Mouse (Mus musculus) C2C12 (cell line): ENCODE measurements around the gene Phf21a.

Experiments used
- CEBPB ChIP-seq: IDR thresholded peaks from one replicate; pipeline ENCODE4 v1.6.1; 2011; ENCODE audit warnings: low read depth, mild to moderate bottlenecking, control low read depth, moderate library complexity
- CTCF ChIP-seq: IDR thresholded peaks from one replicate; pipeline ENCODE4 v1.5.1; 2011; ENCODE audit not compliant: control insufficient read depth, insufficient read depth, insufficient read length
- MAX ChIP-seq: IDR thresholded peaks from one replicate; pipeline ENCODE4 v1.6.1; 2011; ENCODE audit warnings: mild to moderate bottlenecking, control low read depth
- MYOG ChIP-seq: IDR thresholded peaks from one replicate; pipeline ENCODE4 v1.6.1; 2011; ENCODE audit not compliant: control insufficient read depth, insufficient read length; ENCODE audit errors: extremely low read depth
- USF1 ChIP-seq: IDR thresholded peaks from one replicate; pipeline ENCODE4 v1.6.1; 2011; ENCODE audit warnings: low read depth, mild to moderate bottlenecking, control low read depth, moderate library complexity

DNA sequence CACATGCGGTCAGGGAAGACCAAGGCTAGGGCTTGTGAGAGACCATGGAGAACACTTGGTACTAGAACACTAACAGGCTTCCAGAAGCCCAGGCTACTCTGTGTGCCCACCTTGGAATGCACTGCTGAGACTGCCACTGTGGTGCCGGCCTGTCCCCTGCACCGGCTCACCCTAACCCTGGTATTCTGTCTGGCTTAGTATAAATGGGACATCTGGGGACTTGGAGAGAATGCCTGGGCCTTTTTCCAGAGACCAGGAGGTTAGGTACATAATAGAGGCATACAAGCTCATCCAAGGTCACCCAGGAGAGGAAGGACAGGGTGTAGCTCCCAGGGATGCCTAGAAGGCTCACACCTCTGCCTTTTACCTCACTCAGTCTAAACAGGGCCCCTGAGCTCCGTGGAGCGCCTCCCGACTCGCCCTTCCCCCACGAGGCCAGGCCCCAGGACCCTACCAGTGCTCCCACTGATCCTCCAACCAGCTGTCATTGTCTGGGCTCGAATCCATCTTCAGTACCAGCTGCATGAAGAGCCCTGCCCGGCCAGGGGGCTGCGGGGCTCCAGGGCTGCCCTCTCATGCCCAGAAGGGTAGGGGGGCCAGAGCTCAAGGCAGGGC is 298.9 kb downstream of the Phf21a start:
- no peak for TF ChIP-seq CTCF
- no peak for TF ChIP-seq CEBPB
- TF ChIP-seq USF1 = no peak
- no peak for TF ChIP-seq MYOG
- TF ChIP-seq MAX = no peak
